Mouse (Mus musculus): Measurements from ENCODE around the gene Slc16a9. TPM values are rescaled to one million over a fixed set of nuclear protein-coding genes. Genes with fewer than 3 reads are reported as not detected.

Gene Slc16a9
- polyA plus RNA-seq, 1 experiment from 2014 or later: 0.96 TPM

- Histone ChIP-seq H3K4me3 (no peak overlapping the region), H3K9ac (no peak overlapping the region), H3K4me2 (no peak overlapping the region), H3K27me3 (no peaks in the 10 kb centered on the region), H3K4me1 (replicated peaks) (no peaks in the 10 kb centered on the region), H3K36me3 (no peaks in the 10 kb centered on the region), H3K27ac (no peak overlapping the region), H3K9me3 (replicated peaks) (no peaks in the 10 kb centered on the region)
- WGBS: 77% methylated on average over 5 of the region's 5 CpGs
- ATAC-seq (replicated peaks; ENCODE audit: insufficient number of reproducible peaks, insufficient read depth, low FRiP score, low read depth): no peak
Observed at GRCm38 (mm10) chr10:70305683-70306082, 60.8 kb downstream of the Slc16a9 start.

- Histone ChIP-seq H3K36me3 (no peaks in the 10 kb centered on the region), H3K4me3 (no peak overlapping the region), H3K4me2 (no peak overlapping the region), H3K27me3 (no peaks in the 10 kb centered on the region), H3K27ac (no peak overlapping the region), H3K9ac (no peak overlapping the region), H3K4me1 (replicated peaks) (no peaks in the 10 kb centered on the region), H3K9me3 (replicated peaks) (no peaks in the 10 kb centered on the region)
- no peak for ATAC-seq (replicated peaks; ENCODE audit: insufficient number of reproducible peaks, insufficient read depth, low FRiP score, low read depth)
- 85% methylated on average over 8 of the region's 8 CpGs for whole genome bisulfite sequencing
Observed at GRCm38 (mm10) chr10:70309416-70309815, 64.5 kb downstream of the Slc16a9 start.

GRCm38 (mm10) chr10:70310646-70311045 lies 65.7 kb downstream of the Slc16a9 start:
- H3K4me2 ChIP-seq: no peak overlapping the region
- H3K4me1 ChIP-seq (replicated peaks): no peaks in the 10 kb centered on the region
- 77% methylated on average over 5 of the region's 5 CpGs for WGBS
- H3K27me3 ChIP-seq: no peaks in the 10 kb centered on the region
- no peaks in the 10 kb centered on the region for H3K9me3 ChIP-seq (replicated peaks)
- no peak for ATAC-seq (replicated peaks; ENCODE audit: insufficient number of reproducible peaks, insufficient read depth, low FRiP score, low read depth)
- H3K27ac ChIP-seq: no peak overlapping the region
- no peak overlapping the region for H3K9ac ChIP-seq
- no peaks in the 10 kb centered on the region for H3K36me3 ChIP-seq
- no peak overlapping the region for H3K4me3 ChIP-seq

GRCm38 (mm10) chr10:70315895-70316294 lies 71.0 kb downstream of the Slc16a9 start:
- 87% methylated on average over 6 of the region's 6 CpGs for WGBS

GRCm38 (mm10) chr10:70316856-70317255 lies 72.0 kb downstream of the Slc16a9 start:
- H3K4me1 ChIP-seq (replicated peaks): no peaks in the 10 kb centered on the region
- H3K9me3 ChIP-seq (replicated peaks): no peaks in the 10 kb centered on the region
- H3K4me3 ChIP-seq: no peak overlapping the region
- no peak overlapping the region for H3K9ac ChIP-seq
- H3K36me3 ChIP-seq: no peaks in the 10 kb centered on the region
- H3K27ac ChIP-seq: no peak overlapping the region
- ATAC-seq (replicated peaks; ENCODE audit: insufficient number of reproducible peaks, insufficient read depth, low FRiP score, low read depth): no peak
- no peaks in the 10 kb centered on the region for H3K27me3 ChIP-seq
- WGBS: 72% methylated on average over 7 of the region's 7 CpGs
- no peak overlapping the region for H3K4me2 ChIP-seq

More at GRCm38 (mm10) chr10:70315895-70316294, 71.0 kb downstream of the Slc16a9 start:
- no peak overlapping the region for H3K4me3 ChIP-seq
- no peaks in the 10 kb centered on the region for H3K9me3 ChIP-seq (replicated peaks)
- H3K9ac ChIP-seq: no peak overlapping the region
- H3K4me2 ChIP-seq: no peak overlapping the region
- H3K27me3 ChIP-seq: no peaks in the 10 kb centered on the region
- H3K4me1 ChIP-seq (replicated peaks): no peaks in the 10 kb centered on the region
- H3K36me3 ChIP-seq: no peaks in the 10 kb centered on the region
- no peak overlapping the region for H3K27ac ChIP-seq
- no peak for ATAC-seq (replicated peaks; ENCODE audit: insufficient number of reproducible peaks, insufficient read depth, low FRiP score, low read depth)

- Histone ChIP-seq H3K27ac (no peak overlapping the region), H3K9ac (no peak overlapping the region), H3K9me3 (replicated peaks) (no peaks in the 10 kb centered on the region), H3K4me1 (replicated peaks) (no peaks in the 10 kb centered on the region), H3K36me3 (no peaks in the 10 kb centered on the region), H3K4me3 (no peak overlapping the region), H3K27me3 (no peaks in the 10 kb centered on the region), H3K4me2 (no peak overlapping the region)
- WGBS: 77% methylated on average over 13 of the region's 13 CpGs
- ATAC-seq (replicated peaks; ENCODE audit: insufficient number of reproducible peaks, insufficient read depth, low FRiP score, low read depth): no peak
Observed at GRCm38 (mm10) chr10:70317394-70317965, 72.6 kb downstream of the Slc16a9 start.

- Histone ChIP-seq H3K27ac (no peak overlapping the region), H3K4me3 (no peak overlapping the region), H3K27me3 (no peaks in the 10 kb centered on the region), H3K9me3 (replicated peaks) (no peaks in the 10 kb centered on the region), H3K36me3 (no peaks in the 10 kb centered on the region), H3K4me2 (no peak overlapping the region), H3K4me1 (replicated peaks) (no peaks in the 10 kb centered on the region), H3K9ac (no peak overlapping the region)
- no peak for ATAC-seq (replicated peaks; ENCODE audit: insufficient number of reproducible peaks, insufficient read depth, low FRiP score, low read depth)
- WGBS: 5% methylated on average over 3 of the region's 3 CpGs
Observed at GRCm38 (mm10) chr10:70318630-70319029, 73.7 kb downstream of the Slc16a9 start.

GRCm38 (mm10) chr10:70325518-70325917 lies 80.6 kb downstream of the Slc16a9 start:
- no peak overlapping the region for H3K27ac ChIP-seq
- no peaks in the 10 kb centered on the region for H3K36me3 ChIP-seq
- no peak overlapping the region for H3K9ac ChIP-seq
- H3K9me3 ChIP-seq (replicated peaks): no peaks in the 10 kb centered on the region
- H3K4me1 ChIP-seq (replicated peaks): no peaks in the 10 kb centered on the region
- no peak overlapping the region for H3K4me2 ChIP-seq
- WGBS: 46% methylated on average over 2 of the region's 2 CpGs
- ATAC-seq (replicated peaks; ENCODE audit: insufficient number of reproducible peaks, insufficient read depth, low FRiP score, low read depth): no peak
- no peaks in the 10 kb centered on the region for H3K27me3 ChIP-seq
- H3K4me3 ChIP-seq: no peak overlapping the region

GRCm38 (mm10) chr10:70327331-70327730 lies 82.4 kb downstream of the Slc16a9 start:
- H3K4me2 ChIP-seq: no peak overlapping the region
- ATAC-seq (replicated peaks; ENCODE audit: insufficient number of reproducible peaks, insufficient read depth, low FRiP score, low read depth): no peak
- H3K27ac ChIP-seq: no peak overlapping the region
- 78% methylated on average over 6 of the region's 6 CpGs for WGBS
- H3K4me3 ChIP-seq: no peak overlapping the region
- H3K9me3 ChIP-seq (replicated peaks): no peaks in the 10 kb centered on the region
- H3K4me1 ChIP-seq (replicated peaks): no peaks in the 10 kb centered on the region
- H3K27me3 ChIP-seq: no peaks in the 10 kb centered on the region
- H3K36me3 ChIP-seq: no peaks in the 10 kb centered on the region
- no peak overlapping the region for H3K9ac ChIP-seq

- Histone ChIP-seq H3K27me3 (no peaks in the 10 kb centered on the region), H3K9me3 (replicated peaks) (no peaks in the 10 kb centered on the region), H3K9ac (no peak overlapping the region), H3K27ac (no peak overlapping the region), H3K4me1 (replicated peaks) (no peaks in the 10 kb centered on the region), H3K36me3 (no peaks in the 10 kb centered on the region), H3K4me3 (no peak overlapping the region), H3K4me2 (no peak overlapping the region)
- WGBS: 82% methylated on average over 9 of the region's 9 CpGs
- no peak for ATAC-seq (replicated peaks; ENCODE audit: insufficient number of reproducible peaks, insufficient read depth, low FRiP score, low read depth)
Observed at GRCm38 (mm10) chr10:70328139-70328538, 83.2 kb downstream of the Slc16a9 start.

Data from heart, embryonic 15.5 days (tissue).